Mouse (Mus musculus) CH12.LX (cell line): ENCODE data around the gene Pla1a. TPM values are rescaled to one million over a fixed set of nuclear protein-coding genes. Genes with fewer than 3 reads are reported as not detected.

Source experiments
- DNase-seq: peaks from one replicate; pipeline ENCODE4 v3.0.0-alpha.2; 2013; ENCODE audit errors: extremely low read depth
- H3K27ac ChIP-seq: 2 replicates; pipeline ENCODE4 v1.5.1; 2012; ENCODE audit warnings: low read depth, mild to moderate bottlenecking, control low read depth, moderate library complexity; ENCODE audit not compliant: insufficient read depth
- H3K27me3 ChIP-seq: replicated peaks from 2 replicates; pipeline ENCODE3; 2012; ENCODE audit warnings: inconsistent platforms
- H3K36me3 ChIP-seq, 2 experiments: replicated peaks in 1 of 2; 2 replicates each; pipeline versions ENCODE3 to v1.6.1; 2012; ENCODE audit warnings: inconsistent platforms in 1 of 2, low read length in 1 of 2, mild to moderate bottlenecking in 1 of 2, mixed read lengths in 1 of 2, moderate library complexity in 1 of 2; ENCODE audit not compliant: control insufficient read depth in 1 of 2, insufficient read depth in 1 of 2
- H3K4me1 ChIP-seq, 2 experiments: 2 replicates each; pipeline ENCODE4 v1.6.1; 2012; ENCODE audit warnings: inconsistent platforms in 1 of 2, moderate library complexity in 1 of 2; ENCODE audit not compliant: insufficient read depth in 2 of 2, control insufficient read depth in 1 of 2
- H3K4me2 ChIP-seq: 2 replicates; pipeline ENCODE4 v1.6.1; 2012; ENCODE audit warnings: low read depth, mild to moderate bottlenecking, control low read depth; ENCODE audit not compliant: poor library complexity, insufficient read depth, severe bottlenecking
- H3K4me3 ChIP-seq, 3 experiments: fragments of 150-350 bp in 1 of 3; sonication (generic) in 1 of 3; replicated peaks in 1 of 3; 2 replicates each; pipeline versions ENCODE3 to v1.5.1; 2011 to 2012; ENCODE audit warnings: low read depth in 2 of 3, low read length in 2 of 3, mild to moderate bottlenecking in 2 of 3, moderate library complexity in 2 of 3, control low read depth in 1 of 3, improper control_type of control experiment in 1 of 3, inconsistent platforms in 1 of 3, mixed read lengths in 1 of 3; ENCODE audit not compliant: poor library complexity in 1 of 3
- H3K79me2 ChIP-seq: replicated peaks from 2 replicates; pipeline ENCODE4 v1.6.1; 2012; ENCODE audit warnings: mild to moderate bottlenecking, moderate library complexity; ENCODE audit not compliant: control insufficient read depth, poor library complexity, insufficient read depth, severe bottlenecking; ENCODE audit errors: extremely low read depth
- H3K9ac ChIP-seq: 2 replicates; pipeline ENCODE4 v1.6.1; 2012; ENCODE audit warnings: low read depth, mild to moderate bottlenecking, control low read depth, moderate library complexity; ENCODE audit not compliant: insufficient read depth
- H3K9me3 ChIP-seq: replicated peaks from 2 replicates; pipeline ENCODE3; 2012; ENCODE audit warnings: low read length, inconsistent platforms, mixed read lengths
- BHLHE40 ChIP-seq: IDR thresholded peaks from 2 replicates; pipeline ENCODE4 v1.6.1; 2011; ENCODE audit warnings: mild to moderate bottlenecking, low read depth, low read length, improper control_type of control experiment
- CHD1 ChIP-seq: IDR thresholded peaks from 2 replicates; pipeline ENCODE4 v1.6.1; 2012; ENCODE audit warnings: low read depth, low read length, improper control_type of control experiment, inconsistent platforms
- CHD2 ChIP-seq: IDR thresholded peaks from 2 replicates; pipeline ENCODE4 v1.6.1; 2011; ENCODE audit warnings: low read length, improper control_type of control experiment
- CTCF ChIP-seq, 2 experiments: IDR thresholded peaks in 1 of 2; conservative IDR thresholded peaks in 1 of 2; 2 replicates each; pipeline ENCODE4 v1.5.1; 2011 to 2012; ENCODE audit warnings: low read depth in 2 of 2, low read length in 2 of 2, improper control_type of control experiment in 1 of 2, inconsistent platforms in 1 of 2, mild to moderate bottlenecking in 1 of 2, moderate library complexity in 1 of 2
- E2F4 ChIP-seq: IDR thresholded peaks from 2 replicates; pipeline ENCODE4 v1.6.1; 2011; ENCODE audit warnings: low read depth, low read length, improper control_type of control experiment; ENCODE audit not compliant: insufficient replicate concordance
- ELF1 ChIP-seq: IDR thresholded peaks from 2 replicates; pipeline ENCODE4 v1.6.1; 2014; ENCODE audit warnings: low read depth, mild to moderate bottlenecking, inconsistent platforms, low read length, improper control_type of control experiment
- EP300 ChIP-seq: IDR thresholded peaks from 2 replicates; pipeline ENCODE4 v1.6.1; 2011; ENCODE audit warnings: low read length, improper control_type of control experiment
- ETS1 ChIP-seq: conservative IDR thresholded peaks from 2 replicates; pipeline ENCODE4 v1.6.1; 2012; ENCODE audit warnings: low read depth, mild to moderate bottlenecking, inconsistent platforms, low read length, improper control_type of control experiment, moderate library complexity
- GABPA ChIP-seq: IDR thresholded peaks from 2 replicates; pipeline ENCODE4 v1.6.1; 2012; ENCODE audit warnings: low read depth, low read length, improper control_type of control experiment, inconsistent platforms; ENCODE audit not compliant: insufficient replicate concordance
- HCFC1 ChIP-seq: IDR thresholded peaks from 2 replicates; pipeline ENCODE4 v1.6.1; 2012; ENCODE audit warnings: low read depth, mild to moderate bottlenecking, inconsistent platforms, low read length, improper control_type of control experiment
- IRF4 ChIP-seq: IDR thresholded peaks from 2 replicates; pipeline ENCODE4 v1.6.1; 2014; ENCODE audit warnings: low read depth, mild to moderate bottlenecking, inconsistent platforms, low read length, improper control_type of control experiment
- JUND ChIP-seq: conservative IDR thresholded peaks from 2 replicates; pipeline ENCODE4 v1.6.1; 2011; ENCODE audit warnings: low read depth, low read length, improper control_type of control experiment
- MAFK ChIP-seq: IDR thresholded peaks from 2 replicates; pipeline ENCODE4 v1.6.1; 2011; ENCODE audit warnings: low read length, improper control_type of control experiment; ENCODE audit not compliant: insufficient replicate concordance
- MAX ChIP-seq: IDR thresholded peaks from 2 replicates; pipeline ENCODE4 v1.6.1; 2011; ENCODE audit warnings: low read length, improper control_type of control experiment
- MXI1 ChIP-seq: IDR thresholded peaks from 2 replicates; pipeline ENCODE4 v1.6.1; 2011; ENCODE audit warnings: mild to moderate bottlenecking, low read depth, low read length, improper control_type of control experiment
- MYC ChIP-seq: IDR thresholded peaks from 2 replicates; pipeline ENCODE4 v1.6.1; 2011; ENCODE audit warnings: low read depth, mild to moderate bottlenecking, improper control_type of control experiment, low read length
- NELFE ChIP-seq: IDR thresholded peaks from 2 replicates; pipeline ENCODE4 v1.6.1; 2011; ENCODE audit warnings: low read depth, low read length, improper control_type of control experiment
- NRF1 ChIP-seq: IDR thresholded peaks from 2 replicates; pipeline ENCODE4 v1.6.1; 2014; ENCODE audit warnings: low read depth, mild to moderate bottlenecking, inconsistent platforms, low read length, improper control_type of control experiment, moderate library complexity
- PAX5 ChIP-seq: IDR thresholded peaks from 2 replicates; pipeline ENCODE4 v1.6.1; 2012; ENCODE audit warnings: low read length, inconsistent platforms, mixed read lengths
- POLR2A ChIP-seq: IDR thresholded peaks from 2 replicates; pipeline ENCODE4 v1.6.1; 2011; ENCODE audit warnings: low read depth, mild to moderate bottlenecking, improper control_type of control experiment, low read length
- POLR2AphosphoS2 ChIP-seq: IDR thresholded peaks from 2 replicates; pipeline ENCODE4 v1.6.1; 2011; ENCODE audit warnings: low read depth, low read length, improper control_type of control experiment
- RAD21 ChIP-seq: IDR thresholded peaks from 2 replicates; pipeline ENCODE4 v1.6.1; 2011; ENCODE audit warnings: low read depth, mild to moderate bottlenecking, low read length, improper control_type of control experiment, moderate library complexity
- RCOR1 ChIP-seq: conservative IDR thresholded peaks from 2 replicates; pipeline ENCODE4 v1.6.1; 2012; ENCODE audit warnings: low read depth, mild to moderate bottlenecking, inconsistent platforms, low read length, improper control_type of control experiment
- SIN3A ChIP-seq: IDR thresholded peaks from 2 replicates; pipeline ENCODE4 v1.6.1; 2012; ENCODE audit warnings: low read length, improper control_type of control experiment, inconsistent platforms
- SMC3 ChIP-seq: IDR thresholded peaks from 2 replicates; pipeline ENCODE4 v1.6.1; 2011; ENCODE audit warnings: low read depth, low read length, improper control_type of control experiment
- TBP ChIP-seq: conservative IDR thresholded peaks from 2 replicates; pipeline ENCODE4 v1.6.1; 2011; ENCODE audit warnings: low read depth, low read length, improper control_type of control experiment
- TCF12 ChIP-seq: IDR thresholded peaks from 2 replicates; pipeline ENCODE4 v1.6.1; 2014; ENCODE audit warnings: low read depth, mild to moderate bottlenecking, inconsistent platforms, low read length, improper control_type of control experiment
- UBTF ChIP-seq: IDR thresholded peaks from 2 replicates; pipeline ENCODE4 v1.6.1; 2012; ENCODE audit warnings: low read depth, mild to moderate bottlenecking, inconsistent platforms, low read length, improper control_type of control experiment, moderate library complexity
- USF1 ChIP-seq: IDR thresholded peaks from 2 replicates; pipeline ENCODE4 v1.6.1; 2014; ENCODE audit warnings: low read depth, mild to moderate bottlenecking, inconsistent platforms, low read length, improper control_type of control experiment
- USF2 ChIP-seq: conservative IDR thresholded peaks from 2 replicates; pipeline ENCODE4 v1.6.1; 2011; ENCODE audit warnings: low read depth, low read length, improper control_type of control experiment
- ZC3H11A ChIP-seq: IDR thresholded peaks from 2 replicates; pipeline ENCODE4 v1.6.1; 2012; ENCODE audit warnings: low read depth, mild to moderate bottlenecking, inconsistent platforms, low read length, improper control_type of control experiment
- ZKSCAN1 ChIP-seq: IDR thresholded peaks from 2 replicates; pipeline ENCODE4 v1.6.1; 2012; ENCODE audit warnings: low read depth, inconsistent platforms, low read length, improper control_type of control experiment, borderline replicate concordance
- ZMIZ1 ChIP-seq: IDR thresholded peaks from 2 replicates; pipeline ENCODE4 v1.6.1; 2012; ENCODE audit warnings: low read depth, mild to moderate bottlenecking, inconsistent platforms, low read length, improper control_type of control experiment
- dilution Hi-C: fragments of 300-500 bp; cut with MboI; formaldehyde crosslinking; loops from 2 replicates; pipeline ENCODE4 v1.14.3; 2020; ENCODE audit warnings: low sequenced_read_pairs; ENCODE audit not compliant: extremely low pct_unique_long_range_greater_than_20kb, extremely low pct_ligation_motif_present
- in situ Hi-C: fragments of 300-500 bp; cut with MboI; formaldehyde crosslinking; loops from 3 replicates; pipeline ENCODE4 v1.14.3; 2019; ENCODE audit warnings: low sequenced_read_pairs, low pct_ligation_motif_present, low pct_unique_long_range_greater_than_20kb, mixed read lengths
- polyA plus RNA-seq: library from polyadenylated mRNA; unstranded; fragments of >175 nt; gene quantifications from 2 replicates; pipeline ENCODE4 v1.2.1, GENCODE M21; 2012; ENCODE audit warnings: low read depth; ENCODE audit not compliant: insufficient read length
- total RNA-seq, 2 experiments: library from RNA; depleted of rRNA; stranded (reverse); fragments of 300-350 nt in 1 of 2; fragments of >200 nt in 1 of 2; gene quantifications; 2 replicates each; pipeline ENCODE4 v1.2.3; 2012 to 2014

The Pla1a gene
- total and polyA plus RNA-seq, 3 experiments = 9.3 to 27.9 (median 14.3) TPM

DNA sequence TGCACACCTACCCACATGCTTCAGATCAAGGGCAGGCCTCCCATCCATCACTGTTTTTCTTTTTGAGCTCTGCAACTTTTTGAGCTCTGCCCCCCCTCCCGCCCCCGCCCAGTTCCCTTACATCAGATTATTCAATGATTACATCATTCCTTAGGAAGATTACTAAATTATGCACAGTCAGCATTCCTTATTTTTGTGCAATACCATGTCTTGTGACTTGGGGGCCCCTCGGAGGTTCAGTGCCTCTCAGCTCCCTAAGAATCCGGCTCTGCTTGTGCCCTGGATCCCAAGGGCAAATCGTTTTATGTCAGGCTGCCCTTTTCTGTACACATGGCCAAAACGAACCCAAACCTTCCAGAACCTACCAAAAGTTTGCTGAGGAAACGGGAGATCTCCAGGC lies 18.0 kb downstream of the Pla1a start:
- H3K9me3 ChIP-seq = no peaks in the 10 kb centered on the region
- no peak overlapping the region for H3K9ac ChIP-seq
- no peaks in the 10 kb centered on the region for H3K36me3 ChIP-seq
- H3K27me3 ChIP-seq = no peaks in the 10 kb centered on the region
- in situ Hi-C loops (no loop called here), dilution Hi-C loops (no loop called here)
- peaks cover 25 to 52% of the 10 kb centered on the region in 2 experiments for H3K4me1 ChIP-seq
- no peaks in the 10 kb centered on the region for H3K79me2 ChIP-seq
- no peak overlapping the region for H3K27ac ChIP-seq
- no peak overlapping the region for H3K4me2 ChIP-seq
- TF ChIP-seq MAFK (peak; percentile 92), SMC3 (no peak), E2F4 (no peak), RCOR1 (no peak)
- DNase-seq = no peak
- no peak overlapping the region for H3K4me3 ChIP-seq

DNA sequence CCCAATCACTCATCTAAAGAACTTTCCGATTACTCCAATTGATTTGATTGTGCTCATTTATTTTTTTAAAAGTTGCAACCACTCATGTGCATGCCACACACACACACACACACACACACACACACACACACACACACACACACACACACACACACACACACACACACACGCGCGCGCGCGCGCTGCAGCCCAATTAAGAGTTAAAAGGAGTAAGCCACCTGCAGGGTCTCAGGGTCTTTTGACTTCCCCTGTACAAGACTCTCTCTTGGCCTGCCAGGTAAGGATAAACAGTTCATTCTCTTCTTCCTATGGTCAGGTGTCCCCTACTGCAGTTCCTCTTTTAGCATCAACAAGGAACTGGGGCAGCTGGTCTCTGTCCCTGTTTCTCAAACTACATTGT lies 24.5 kb downstream of the Pla1a start:
- in situ Hi-C loops = loop anchor here (5.0 kb wide), 1 partner anchor 44 kb away; the partner anchor contains the start of gene Adprh
- Histone ChIP-seq H3K9ac (peak overlapping the region; percentile 16; the same call in 1 of the 2 replicates), H3K4me1 (peaks cover 51 to 85% of the 10 kb centered on the region in 2 experiments), H3K4me2 (peak overlapping the region; percentile 91), H3K27me3 (no peaks in the 10 kb centered on the region), H3K27ac (peak overlapping the region; percentile 98), H3K36me3 (peaks cover 0 to 2% of the 10 kb centered on the region in 2 experiments), H3K9me3 (no peaks in the 10 kb centered on the region), H3K79me2 (peaks cover 5% of the 10 kb centered on the region; the same call in 1 of the 2 replicates), H3K4me3 (no peak overlapping the region)
- no peak for DNase-seq
- dilution Hi-C loops = no loop called here
- TF ChIP-seq ETS1 (peak; percentile 19; the same call in 1 of the 2 replicates), NELFE (no peak), SIN3A (no peak), SMC3 (no peak), MYC (no peak), EP300 (peak; percentile 54; the same call in 1 of the 2 replicates), ZC3H11A (no peak), CHD1 (no peak), UBTF (no peak), RAD21 (no peak), BHLHE40 (no peak), MAFK (no peak), NRF1 (peak; percentile 74), RCOR1 (no peak), POLR2A (no peak), IRF4 (peak; percentile 15; the same call in 1 of the 2 replicates), USF1 (no peak), POLR2AphosphoS2 (no peak), ZKSCAN1 (no peak), JUND (no peak), E2F4 (no peak), CHD2 (no peak), GABPA (no peak), TBP (no peak), MAX (no peak), HCFC1 (no peak; the same call in 1 of the 2 replicates), PAX5 (no peak), TCF12 (no peak), ELF1 (0 out of 2 replicates have a peak, but pooled peaks have one; percentile 38), ZMIZ1 (no peak), MXI1 (no peak), CTCF (conservative IDR thresholded peaks at IDR 0.05 in 1 of 2, IDR thresholded peaks at IDR 0.05 in 1 of 2; ENCODE audit: low read depth in 2 of 2, low read length in 2 of 2) (no peak), USF2 (no peak)
